In genomic region chr13:83162761-83163160, GRCm38 (mm10) we compare ENCODE assay signal across 24 mouse cellular contexts.
DNase-seq lines count a peak whose midpoint lies in the region; TF ChIP-seq lines count a peak whose summit lies in the region.
"Had no signal": no experiment of that assay in that cellular context is flagged by ENCODE, and none has a peak within 500 bp of the region (broad histone marks: within the 10 kb centered on the region; RNA-seq: fewer than 3 reads in every experiment).

No protein-coding gene starts in this region.

- peak overlapping the region; percentile 46; the same call in 1 of the 2 replicates for H3K27ac ChIP-seq in layer of hippocampus, adult 2 months
- H3K27ac ChIP-seq: embryonic facial prominence, embryonic 12.5 days; embryonic facial prominence, embryonic 15.5 days; heart, adult 2 months; heart, embryonic 10.5 days; heart, embryonic 13.5 days; hindbrain, embryonic 12.5 days; hindbrain, embryonic 15.5 days had no signal

- TF ChIP-seq CTCF in layer of hippocampus, adult 2 months (conservative IDR thresholded peaks at IDR 0.05): no peak

- DNase-seq in cerebellum, adult 9-11 months: peak; percentile 3
- no peak for DNase-seq in cerebellum, postnatal 36 days
- peak in 1 of 2 experiments; percentile 3 for DNase-seq in layer of hippocampus, adult 2 months (ENCODE audit: low spot score in 2 of 2)
- DNase-seq in layer of hippocampus, postnatal 36 days: no peak
- peak; percentile 7 for DNase-seq in retina, postnatal 1 day
- DNase-seq in retina, embryonic 14.5 days (ENCODE audit: low spot score): no peak
- DNase-seq in brain, adult 2 months (ENCODE audit: low read depth, low spot score): peak; percentile 70
- no peak for DNase-seq in B cell, adult 2 months
- DNase-seq: adrenal gland, adult 8-10 months; adrenal gland, postnatal 25 days; cerebellum, adult 11 months; cerebellum, postnatal 14 days; forebrain, postnatal 0 days; gastrocnemius, postnatal 10 days; gastrocnemius, postnatal 36 days; heart, adult 2 months; heart, postnatal 14 days; heart, postnatal 4 days had no signal

- H3K4me3 ChIP-seq in layer of hippocampus, adult 2 months: no peak overlapping the region
- H3K4me3 ChIP-seq: embryonic facial prominence, embryonic 12.5 days; embryonic facial prominence, embryonic 15.5 days; heart, adult 2 months; heart, embryonic 10.5 days; heart, embryonic 13.5 days; hindbrain, embryonic 12.5 days; hindbrain, embryonic 15.5 days had no signal

Comparison
In these comparisons a context has a peak if more than half of its experiments do, and no peak if none do; other contexts are left out.
1. DNase-seq: peak in cerebellum, adult 9-11 months (single experiment), retina, postnatal 1 day (single experiment) and brain, adult 2 months (single experiment); none in cerebellum, postnatal 36 days (0 of 2), layer of hippocampus, postnatal 36 days (0 of 2), retina, embryonic 14.5 days (single experiment) and B cell, adult 2 months (0 of 2).